Mouse (Mus musculus) heart, embryonic 15.5 days (tissue): ENCODE data around the gene Pde1a. TPM values are rescaled to one million over a fixed set of nuclear protein-coding genes. Genes with fewer than 3 reads are reported as not detected.

ENCODE experiments used
- ATAC-seq: fragments of 200-750 bp; cut with Nextera tagmentation; replicated peaks from 2 replicates; pipeline ENCODE4 v1.8.0; 2017; ENCODE audit warnings: low read depth, moderate TSS enrichment; ENCODE audit not compliant: insufficient number of reproducible peaks, insufficient read depth, low FRiP score
- H3K27ac ChIP-seq: fragments of 300-500 bp; sonication (generic); 2 replicates; pipeline ENCODE4 v1.5.1; 2015; ENCODE audit warnings: mild to moderate bottlenecking, inconsistent platforms
- H3K27me3 ChIP-seq: fragments of 300-500 bp; sonication (generic); 2 replicates; pipeline ENCODE4 v1.6.1; 2015; ENCODE audit warnings: inconsistent platforms
- H3K36me3 ChIP-seq: fragments of 300-500 bp; sonication (generic); 2 replicates; pipeline ENCODE4 v1.6.1; 2015; ENCODE audit warnings: mild to moderate bottlenecking, inconsistent platforms
- H3K4me1 ChIP-seq: fragments of 300-500 bp; sonication (generic); replicated peaks from 2 replicates; pipeline ENCODE4 v1.6.1; 2015; ENCODE audit warnings: inconsistent platforms
- H3K4me2 ChIP-seq: fragments of 300-500 bp; sonication (generic); 2 replicates; pipeline ENCODE4 v1.6.1; 2015; ENCODE audit warnings: inconsistent platforms, mild to moderate bottlenecking, moderate library complexity
- H3K4me3 ChIP-seq: fragments of 300-500 bp; sonication (generic); 2 replicates; pipeline ENCODE4 v1.5.1; 2015; ENCODE audit warnings: mild to moderate bottlenecking, inconsistent platforms
- H3K9ac ChIP-seq: fragments of 300-500 bp; sonication (generic); 2 replicates; pipeline ENCODE4 v1.6.1; 2015; ENCODE audit warnings: mild to moderate bottlenecking, inconsistent platforms
- H3K9me3 ChIP-seq: fragments of 300-500 bp; sonication (generic); replicated peaks from 2 replicates; pipeline ENCODE4 v1.6.1; 2016; ENCODE audit warnings: inconsistent platforms
- WGBS: fragments of 180-500 bp; shearing (Covaris S2); methylation state at CpG from one replicate; pipeline ENCODE4 v1.1.7; 2015; ENCODE audit warnings: mixed read lengths; 5-methylcytosine and 5-hydroxymethylcytosine counted together
- polyA plus RNA-seq: library from polyadenylated mRNA; unstranded; fragments of >200 nt; fragmentation: Nextera tagmentation; extraction: Ambion mirVana; gene quantifications from 2 replicates; pipeline ENCODE4 v1.2.1, GENCODE M21; 2015

The Pde1a gene
- polyA plus RNA-seq, 1 experiment from 2014 or later: 26.2 TPM

DNA sequence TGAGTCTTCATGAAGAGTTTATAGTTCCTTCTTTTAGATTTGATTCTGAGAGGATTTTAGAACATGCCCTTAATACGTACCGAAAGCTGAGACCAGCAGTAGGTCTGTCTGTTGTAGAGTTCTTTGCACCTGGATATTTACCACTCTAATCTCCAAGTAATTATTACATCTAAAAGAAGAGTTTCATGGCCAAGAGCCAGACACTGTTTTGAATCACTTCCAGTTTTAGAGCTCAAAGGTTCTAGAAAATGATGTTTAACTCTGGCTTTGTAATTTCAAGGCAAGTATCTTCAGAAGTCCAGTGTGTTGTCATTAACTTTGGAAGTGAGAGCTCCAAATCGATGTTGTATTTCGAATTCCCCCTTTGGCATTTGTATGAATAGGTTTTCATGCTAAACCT is 167.8 kb downstream of the Pde1a start:
- peaks cover 3% of the 10 kb centered on the region for H3K4me1 ChIP-seq
- no peak for ATAC-seq
- H3K4me3 ChIP-seq: no peak overlapping the region
- no peak overlapping the region for H3K27ac ChIP-seq
- H3K36me3 ChIP-seq: no peaks in the 10 kb centered on the region
- no peaks in the 10 kb centered on the region for H3K27me3 ChIP-seq
- no peaks in the 10 kb centered on the region; the same call in 1 of the 2 replicates for H3K9me3 ChIP-seq
- WGBS: 82% methylated on average over 4 of the region's 4 CpGs
- H3K4me2 ChIP-seq: no peak overlapping the region
- no peak overlapping the region for H3K9ac ChIP-seq

DNA sequence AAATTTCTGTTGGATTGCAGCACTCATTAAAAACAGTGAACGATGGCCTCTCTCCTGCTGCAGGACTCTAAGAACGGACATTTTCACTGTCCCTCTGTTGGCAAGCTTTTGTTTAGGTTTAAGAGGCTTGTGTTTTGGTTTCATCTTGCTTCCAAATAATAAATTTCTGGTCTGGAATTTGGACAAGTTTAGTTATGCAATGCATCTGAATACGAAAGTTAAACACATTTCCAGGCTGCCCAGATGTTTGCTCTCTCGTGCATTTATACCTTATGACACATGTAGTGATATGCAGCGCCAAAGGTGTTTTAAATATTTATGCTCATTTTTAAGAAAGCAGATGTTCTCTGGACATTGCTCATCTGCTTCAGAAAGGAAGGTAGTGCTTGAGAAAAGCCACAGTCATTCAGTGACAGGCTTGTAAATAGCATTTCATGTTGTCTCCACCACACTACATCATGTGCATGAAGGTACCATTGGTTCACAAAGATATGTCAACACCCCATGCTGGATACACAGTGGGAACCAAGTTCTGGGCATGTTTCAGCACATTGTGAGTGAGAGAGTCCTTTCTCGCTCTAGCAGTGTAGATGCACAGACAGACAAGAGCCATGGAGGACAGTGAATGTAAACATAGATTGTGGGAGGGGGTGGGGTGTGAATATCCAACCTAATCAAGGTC is 171.5 kb downstream of the Pde1a start:
- Histone ChIP-seq H3K4me1 (no peaks in the 10 kb centered on the region), H3K4me2 (no peak overlapping the region), H3K36me3 (no peaks in the 10 kb centered on the region), H3K9ac (no peak overlapping the region), H3K4me3 (no peak overlapping the region), H3K27ac (no peak overlapping the region), H3K27me3 (no peaks in the 10 kb centered on the region), H3K9me3 (no peaks in the 10 kb centered on the region)
- 67% methylated on average over 6 of the region's 6 CpGs for WGBS
- no peak for ATAC-seq

DNA sequence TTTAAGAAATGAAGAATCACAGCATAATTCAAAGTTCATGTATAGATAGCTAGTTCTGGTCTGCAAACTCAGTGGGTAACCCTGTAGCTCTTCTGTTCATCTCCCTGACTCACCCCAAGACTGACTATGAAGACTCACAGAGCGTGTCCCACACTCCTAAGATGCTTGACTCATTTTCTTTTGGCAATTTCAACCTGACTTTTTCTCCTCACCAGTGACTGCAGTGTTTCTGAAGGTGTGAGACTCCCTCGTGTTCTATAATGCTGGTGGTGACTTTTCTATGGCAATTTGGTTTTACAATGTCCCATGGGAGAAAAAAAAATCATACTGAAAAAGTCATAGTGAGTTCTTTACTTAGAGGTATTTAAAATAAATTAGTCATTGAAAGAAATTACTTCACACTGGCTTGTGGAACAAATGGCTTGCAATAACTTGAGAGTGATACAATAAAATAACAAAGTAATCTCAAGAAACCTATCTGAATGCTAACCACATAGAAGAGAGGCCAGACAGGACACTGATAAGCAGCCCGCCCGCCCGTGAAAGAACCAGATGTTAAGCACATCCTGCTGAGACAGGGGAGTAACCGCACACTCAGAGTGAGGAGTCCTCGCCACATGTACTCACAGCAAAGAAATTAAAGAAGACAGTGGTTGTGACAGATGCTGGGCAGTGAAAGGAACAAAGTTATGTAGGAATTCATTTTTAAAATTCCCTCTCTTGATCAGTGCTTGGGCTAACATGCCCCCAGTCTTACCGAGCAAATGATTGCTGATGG is 183.2 kb downstream of the Pde1a start:
- no peak overlapping the region for H3K27ac ChIP-seq
- no peak for ATAC-seq
- no peaks in the 10 kb centered on the region for H3K9me3 ChIP-seq
- H3K4me1 ChIP-seq: 0 out of 2 replicates have a peak, but pooled peaks cover 2% of the 10 kb centered on the region
- H3K36me3 ChIP-seq: no peaks in the 10 kb centered on the region
- no peak overlapping the region for H3K9ac ChIP-seq
- no peak overlapping the region for H3K4me2 ChIP-seq
- 36% methylated on average over 8 of the region's 8 CpGs for WGBS
- no peak overlapping the region for H3K4me3 ChIP-seq
- H3K27me3 ChIP-seq: no peaks in the 10 kb centered on the region

DNA sequence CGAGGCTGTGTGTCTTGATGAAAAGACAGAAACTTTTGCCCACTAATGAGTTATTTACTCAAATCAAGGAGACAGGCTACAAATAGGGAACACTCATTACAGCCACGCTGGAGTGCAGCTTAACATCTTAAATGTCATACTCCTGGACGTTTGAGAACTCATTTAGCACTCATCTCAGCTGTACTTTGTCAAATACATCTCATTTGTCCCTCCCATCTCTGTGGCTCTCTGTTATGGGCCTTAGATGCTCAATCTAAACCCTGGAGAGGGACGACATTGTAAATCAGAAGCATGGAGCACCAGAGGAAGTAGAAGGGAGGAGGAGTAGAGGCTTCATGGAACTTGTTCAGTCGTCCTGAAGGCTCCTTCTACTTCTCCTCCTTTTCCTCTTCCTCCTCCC is 194.6 kb downstream of the Pde1a start:
- Histone ChIP-seq H3K4me2 (no peak overlapping the region), H3K9ac (no peak overlapping the region), H3K36me3 (no peaks in the 10 kb centered on the region), H3K27me3 (no peaks in the 10 kb centered on the region), H3K4me1 (no peaks in the 10 kb centered on the region), H3K9me3 (no peaks in the 10 kb centered on the region; the same call in 1 of the 2 replicates), H3K27ac (no peak overlapping the region), H3K4me3 (no peak overlapping the region)
- no peak for ATAC-seq
- 45% methylated on average over 5 of the region's 5 CpGs for WGBS

DNA sequence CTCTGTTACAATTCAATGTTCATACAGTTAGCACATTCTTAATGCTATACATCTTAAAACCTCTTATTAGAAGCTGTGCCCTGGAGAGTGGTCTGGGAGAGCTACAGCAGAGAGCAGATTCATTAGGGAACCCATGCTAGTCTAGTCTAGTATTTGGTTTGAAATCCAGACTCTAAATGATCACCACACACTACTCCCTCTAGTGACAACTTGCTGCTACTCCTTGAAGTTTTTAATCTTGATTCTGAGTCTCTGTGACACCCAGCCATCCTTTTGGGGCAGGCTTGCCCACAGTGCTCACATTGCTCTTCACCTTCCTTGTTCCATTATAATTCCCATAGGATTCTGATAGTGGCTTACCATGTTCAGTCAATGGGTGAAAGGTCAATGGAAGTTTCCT is 206.9 kb downstream of the Pde1a start:
- H3K27me3 ChIP-seq: no peaks in the 10 kb centered on the region
- H3K36me3 ChIP-seq: no peaks in the 10 kb centered on the region
- H3K4me3 ChIP-seq: no peak overlapping the region
- no peak for ATAC-seq
- H3K9ac ChIP-seq: no peak overlapping the region
- no peak overlapping the region for H3K27ac ChIP-seq
- no peak overlapping the region for H3K4me2 ChIP-seq
- H3K4me1 ChIP-seq: no peaks in the 10 kb centered on the region
- H3K9me3 ChIP-seq: no peaks in the 10 kb centered on the region

DNA sequence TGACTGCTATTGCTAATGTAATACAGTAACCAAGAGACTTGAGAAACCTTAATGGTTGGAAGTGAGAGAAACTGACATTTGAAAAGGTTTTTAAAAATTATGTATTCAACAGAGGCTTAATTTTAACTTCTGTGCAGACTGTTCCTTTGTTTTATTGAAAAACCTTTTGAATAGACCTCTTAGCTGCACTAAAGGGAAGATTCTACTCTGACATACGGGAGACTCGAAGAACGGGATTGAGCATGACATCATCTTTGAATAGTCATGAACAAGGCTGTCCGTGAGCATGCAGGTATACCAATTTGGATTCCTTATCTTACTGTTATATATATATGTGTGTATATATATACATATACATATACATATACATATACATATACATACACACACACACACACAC is 207.9 kb downstream of the Pde1a start:
- no peak for ATAC-seq
- H3K9ac ChIP-seq: no peak overlapping the region
- no peak overlapping the region for H3K4me2 ChIP-seq
- no peak overlapping the region for H3K4me3 ChIP-seq
- no peaks in the 10 kb centered on the region for H3K36me3 ChIP-seq
- no peaks in the 10 kb centered on the region for H3K4me1 ChIP-seq
- no peaks in the 10 kb centered on the region for H3K9me3 ChIP-seq
- no peaks in the 10 kb centered on the region for H3K27me3 ChIP-seq
- 95% methylated on average over 4 of the region's 4 CpGs for WGBS
- no peak overlapping the region for H3K27ac ChIP-seq

DNA sequence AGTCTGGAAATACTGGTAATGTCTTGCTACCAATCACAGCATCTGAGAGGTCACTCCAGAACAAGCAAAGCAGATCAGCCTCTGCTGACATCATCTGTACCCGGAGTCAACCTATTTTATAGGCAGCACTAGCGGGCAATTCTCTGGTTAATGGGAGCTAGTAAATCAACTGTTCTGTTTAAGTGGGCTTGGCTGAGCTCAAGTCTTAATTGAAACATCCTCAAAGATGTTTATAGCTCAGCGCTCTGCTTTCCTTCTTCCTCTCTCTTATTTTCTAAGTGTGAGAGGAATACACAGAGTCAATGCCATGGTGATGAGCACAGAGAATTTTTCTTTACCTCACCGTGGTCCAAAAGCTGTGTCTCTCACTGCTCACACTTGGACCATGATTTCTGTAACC is 208.8 kb downstream of the Pde1a start:
- H3K36me3 ChIP-seq: no peaks in the 10 kb centered on the region

DNA sequence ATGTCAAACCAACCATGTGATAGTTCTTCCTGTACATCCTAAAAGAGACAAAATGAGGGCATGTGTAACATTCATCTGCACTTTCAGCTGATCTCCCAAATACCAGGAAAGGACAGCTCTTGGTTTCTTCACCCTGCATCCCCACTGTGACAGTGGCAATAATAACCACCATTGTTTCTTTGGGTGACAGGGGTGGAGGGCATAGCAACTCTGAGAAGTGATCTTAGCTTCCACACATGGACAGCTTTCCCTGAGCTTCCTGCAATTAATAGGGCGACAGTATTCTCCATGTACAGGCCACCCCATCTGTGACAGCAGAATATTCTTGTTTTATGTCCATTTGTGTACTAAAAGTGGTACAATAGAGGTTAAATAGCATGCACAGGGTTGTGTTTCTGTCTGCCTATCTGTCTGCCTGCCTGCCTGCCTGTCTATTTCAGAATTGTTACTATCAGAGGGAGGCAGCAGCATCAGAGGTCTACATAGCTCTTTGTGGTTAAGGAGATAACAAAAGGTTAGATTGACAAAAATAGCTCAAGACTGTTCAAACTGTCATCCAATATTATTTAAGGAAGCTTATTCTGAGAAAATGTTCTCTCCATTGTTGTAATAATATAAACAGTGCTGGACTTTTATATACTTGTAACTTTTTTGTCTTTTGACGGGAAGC is 227.3 kb downstream of the Pde1a start:
- no peak overlapping the region for H3K4me2 ChIP-seq

More for the DNA sequence above, 208.8 kb downstream of the Pde1a start:
- Histone ChIP-seq H3K27me3 (no peaks in the 10 kb centered on the region), H3K4me1 (no peaks in the 10 kb centered on the region), H3K27ac (no peak overlapping the region), H3K9ac (no peak overlapping the region), H3K4me2 (no peak overlapping the region), H3K9me3 (no peaks in the 10 kb centered on the region), H3K4me3 (no peak overlapping the region)
- no peak for ATAC-seq
- 77% methylated on average over 4 of the region's 4 CpGs for WGBS

DNA sequence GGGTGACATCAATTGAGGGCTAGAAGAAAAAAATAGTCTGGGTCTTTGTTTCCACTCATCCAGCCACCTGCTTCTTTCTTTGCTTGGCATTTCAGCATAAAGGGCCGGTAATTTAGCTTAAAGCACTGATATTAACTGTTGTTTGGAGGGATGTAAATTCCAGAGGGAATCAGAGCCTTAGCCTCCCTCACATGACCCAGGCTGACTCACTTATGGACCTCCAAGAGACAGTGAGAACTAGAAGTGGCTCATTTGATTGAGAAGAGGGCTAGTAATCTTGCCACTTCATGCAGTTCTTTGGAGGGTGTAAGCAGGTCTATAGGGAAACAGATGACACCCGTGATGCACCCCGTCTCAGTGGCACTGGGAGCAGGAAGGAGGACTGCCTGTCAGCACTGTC is 230.7 kb downstream of the Pde1a start:
- ATAC-seq: no peak
- H3K4me1 ChIP-seq: 0 out of 2 replicates have a peak, but pooled peaks cover 2% of the 10 kb centered on the region
- no peak overlapping the region for H3K4me2 ChIP-seq
- 52% methylated on average over 3 of the region's 3 CpGs for WGBS
- no peaks in the 10 kb centered on the region for H3K27me3 ChIP-seq
- no peaks in the 10 kb centered on the region for H3K36me3 ChIP-seq
- no peak overlapping the region for H3K4me3 ChIP-seq
- no peak overlapping the region for H3K27ac ChIP-seq
- no peaks in the 10 kb centered on the region for H3K9me3 ChIP-seq
- H3K9ac ChIP-seq: no peak overlapping the region

More for the DNA sequence above, 227.3 kb downstream of the Pde1a start:
- WGBS: 71% methylated on average over 2 of the region's 2 CpGs
- Histone ChIP-seq H3K27ac (no peak overlapping the region), H3K36me3 (no peaks in the 10 kb centered on the region), H3K9ac (no peak overlapping the region), H3K4me3 (no peak overlapping the region), H3K9me3 (no peaks in the 10 kb centered on the region), H3K4me1 (0 out of 2 replicates have a peak, but pooled peaks cover 2% of the 10 kb centered on the region), H3K27me3 (no peaks in the 10 kb centered on the region)
- ATAC-seq: no peak

DNA sequence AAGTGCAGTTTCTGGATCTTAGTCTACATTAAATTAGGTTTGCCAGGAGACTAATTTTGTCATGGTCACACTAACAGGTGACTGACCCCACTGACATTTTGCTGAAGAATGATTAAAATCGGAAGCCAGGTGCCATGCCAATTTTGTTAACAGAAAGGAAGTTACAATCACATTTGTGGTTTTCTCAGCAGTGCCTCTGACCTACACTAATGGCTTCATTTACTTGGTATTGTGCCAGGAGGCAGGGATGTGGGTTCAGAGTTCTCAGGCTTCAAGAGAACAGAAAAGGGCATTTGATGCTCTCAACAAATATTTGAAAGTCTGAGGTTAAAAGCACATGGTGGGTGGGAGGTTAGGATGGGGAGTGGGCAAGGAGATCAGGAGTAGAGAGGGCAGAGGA is 236.4 kb downstream of the Pde1a start:
- Histone ChIP-seq H3K27ac (no peak overlapping the region), H3K4me1 (peaks cover 8% of the 10 kb centered on the region), H3K4me2 (no peak overlapping the region), H3K4me3 (no peak overlapping the region), H3K27me3 (no peaks in the 10 kb centered on the region), H3K36me3 (no peaks in the 10 kb centered on the region), H3K9me3 (no peaks in the 10 kb centered on the region), H3K9ac (no peak overlapping the region)
- no peak for ATAC-seq
- WGBS: 65% methylated on average over 1 of the region's 1 CpGs

DNA sequence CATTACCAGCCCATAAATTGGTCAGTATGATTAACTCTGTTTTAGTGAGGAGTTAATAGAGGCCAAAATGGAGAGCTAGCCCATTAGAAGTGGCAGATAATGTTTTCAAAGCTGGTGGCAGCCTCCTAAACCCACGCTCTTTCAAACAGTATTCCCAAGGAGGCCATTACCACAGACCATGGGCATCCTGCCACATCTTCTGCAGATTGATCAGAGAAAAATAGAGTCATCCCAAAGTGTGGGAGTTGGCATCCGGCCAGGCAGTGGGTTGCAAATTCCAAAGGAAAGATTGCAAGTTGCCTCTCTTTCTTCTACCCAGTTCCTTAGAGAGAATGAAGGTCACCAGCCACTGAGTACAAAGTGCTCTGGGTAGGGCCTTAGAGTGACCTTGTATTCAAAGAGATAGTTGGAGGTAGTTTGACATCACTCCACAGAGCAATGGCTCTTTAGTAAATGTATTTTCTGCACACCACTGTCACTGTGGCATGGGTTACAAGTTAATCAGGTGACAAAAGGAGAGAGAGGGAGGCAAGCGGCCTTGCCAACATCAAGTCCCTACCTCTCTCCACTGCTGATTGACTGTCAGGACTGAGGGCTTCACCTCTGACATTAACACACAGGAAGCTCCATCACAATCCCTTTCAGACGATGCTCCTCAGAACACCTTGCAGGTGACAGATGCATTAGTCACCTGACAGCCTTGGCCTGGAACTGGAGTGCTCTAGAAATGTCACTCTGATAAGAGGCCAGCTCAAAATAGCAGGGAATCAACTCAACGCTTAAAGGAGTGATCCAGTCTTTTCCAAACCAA is 237.3 kb downstream of the Pde1a start:
- H3K4me2 ChIP-seq: no peak overlapping the region
- H3K4me3 ChIP-seq: no peak overlapping the region
- H3K9me3 ChIP-seq: no peaks in the 10 kb centered on the region
- H3K27me3 ChIP-seq: no peaks in the 10 kb centered on the region
- H3K9ac ChIP-seq: no peak overlapping the region
- ATAC-seq: 0 out of 2 replicates have a peak, but pooled peaks have one; percentile 31
- H3K4me1 ChIP-seq: peaks cover 8% of the 10 kb centered on the region
- peak overlapping the region; percentile 35; the same call in 1 of the 2 replicates for H3K27ac ChIP-seq
- H3K36me3 ChIP-seq: no peaks in the 10 kb centered on the region
- WGBS: 44% methylated on average over 5 of the region's 5 CpGs
